Mouse (Mus musculus): Measurements from ENCODE around the gene Mafk. TPM values are rescaled to one million over a fixed set of nuclear protein-coding genes. Genes with fewer than 3 reads are reported as not detected.

Gene Mafk
- total and polyA plus RNA-seq, 3 experiments, result 16.4 to 24.1 (median 23.6) TPM

- TF ChIP-seq ZC3H11A (IDR thresholded peaks at IDR 0.05; ENCODE audit: low read depth, low read length), result no peak
These were observed 47.8 kb downstream of the Mafk start (continued) for GRCm38 (mm10) chr5:139839142-139839541.

DNA sequence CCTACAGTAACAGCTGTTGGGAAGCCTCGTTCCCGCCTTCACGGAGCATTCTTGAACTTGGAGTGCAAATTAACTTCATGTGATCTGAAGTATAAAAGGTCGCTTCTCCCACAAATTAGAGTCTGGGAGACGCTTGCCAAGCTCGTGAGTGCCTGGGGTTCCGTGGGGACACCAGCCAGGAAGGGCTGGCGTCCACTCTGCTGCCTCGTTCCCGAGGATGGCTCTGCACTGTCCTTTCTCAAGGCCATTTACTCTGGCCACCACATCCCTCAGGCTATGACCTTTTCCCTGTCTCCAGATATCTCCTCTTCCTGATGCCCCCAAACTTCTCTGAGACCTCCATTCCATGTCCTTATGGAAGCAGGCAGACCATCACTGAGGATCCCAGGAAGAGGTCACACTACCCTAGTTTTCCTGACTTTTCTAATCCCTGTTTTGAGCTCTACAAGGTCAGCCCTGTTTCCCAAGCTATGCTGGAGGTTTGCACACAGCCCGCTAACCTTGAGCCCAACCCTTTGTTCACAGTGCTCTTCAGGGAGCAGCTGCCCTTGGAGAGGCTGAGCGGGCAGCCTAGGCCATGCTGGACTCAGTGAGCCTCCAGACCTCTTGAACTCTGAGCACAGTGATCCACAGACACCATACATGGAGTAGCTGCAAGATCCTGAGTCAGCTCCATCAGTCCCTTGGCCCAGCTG is 58.5 kb downstream of the Mafk start:
- TF ChIP-seq MAFK (IDR thresholded peaks at IDR 0.05; ENCODE audit: insufficient replicate concordance, low read length) (no peak), CHD2 (IDR thresholded peaks at IDR 0.05; ENCODE audit: low read length) (no peak), RAD21 (IDR thresholded peaks at IDR 0.05; ENCODE audit: low read depth, low read length) (no peak), JUND (conservative IDR thresholded peaks at IDR 0.05; ENCODE audit: low read depth, low read length) (no peak), NELFE (IDR thresholded peaks at IDR 0.05; ENCODE audit: low read depth, low read length) (no peak), UBTF (IDR thresholded peaks at IDR 0.05; ENCODE audit: low read depth, low read length) (no peak), E2F4 (IDR thresholded peaks at IDR 0.05; ENCODE audit: insufficient replicate concordance, low read depth, low read length) (no peak), MAX (IDR thresholded peaks at IDR 0.05; ENCODE audit: low read length) (no peak), SIN3A (IDR thresholded peaks at IDR 0.05; ENCODE audit: low read length) (no peak), TCF12 (IDR thresholded peaks at IDR 0.05; ENCODE audit: low read depth, low read length) (no peak)
- Histone ChIP-seq H3K4me3 (replicated peaks in 1 of 3; ENCODE audit: low read depth in 2 of 3, low read length in 2 of 3, poor library complexity in 1 of 3) (no peak overlapping the region), H3K9me3 (replicated peaks; ENCODE audit: low read length) (peaks cover 5% of the 10 kb centered on the region), H3K36me3 (replicated peaks in 1 of 2; ENCODE audit: control insufficient read depth in 1 of 2, insufficient read depth in 1 of 2, low read length in 1 of 2) (no peaks in the 10 kb centered on the region), H3K27ac (ENCODE audit: insufficient read depth, low read depth) (no peak overlapping the region), H3K4me2 (ENCODE audit: insufficient read depth, low read depth, poor library complexity, severe bottlenecking) (no peak overlapping the region), H3K4me1 (ENCODE audit: control insufficient read depth in 1 of 2, insufficient read depth in 2 of 2) (peaks cover 0 to 5% of the 10 kb centered on the region in 2 experiments; a peak in 2 of 4 replicates), H3K9ac (ENCODE audit: insufficient read depth, low read depth) (no peak overlapping the region), H3K79me2 (replicated peaks; ENCODE audit: control insufficient read depth, extremely low read depth, insufficient read depth, poor library complexity, severe bottlenecking) (no peaks in the 10 kb centered on the region), H3K27me3 (replicated peaks) (peaks cover 65% of the 10 kb centered on the region)
- in situ Hi-C loops (cut with MboI; ENCODE audit: low pct_ligation_motif_present, low pct_unique_long_range_greater_than_20kb, low sequenced_read_pairs), result loop anchor here (10.0 to 25.0 kb wide), 2 partner anchors 185 to 438 kb away; no protein-coding TSS in a partner anchor
- no peak for DNase-seq (ENCODE audit: extremely low read depth)
- dilution Hi-C loops (cut with MboI; ENCODE audit: extremely low pct_ligation_motif_present, extremely low pct_unique_long_range_greater_than_20kb, low sequenced_read_pairs), result no loop called here

Other genes starting within 250 kb of the Mafk start
- gene Uncx, start 248.0 kb upstream of the Mafk start, total RNA-seq (2012; rRNA removed), result not detected in 2 replicates
- not detected in 2 replicates for gene Uncx, start 248.0 kb upstream of the Mafk start, total RNA-seq (2014; rRNA removed)
- not detected in 2 replicates for gene Uncx, start 248.0 kb upstream of the Mafk start, polyA plus RNA-seq (2012; ENCODE audit: insufficient read length, low read depth)
- gene Micall2, start 55.2 kb upstream of the Mafk start, total RNA-seq (2012; rRNA removed), result 1.7 and 2.1 TPM in 2 replicates
- 1.2 and 1.3 TPM in 2 replicates for gene Micall2, start 55.2 kb upstream of the Mafk start, total RNA-seq (2014; rRNA removed)
- 1.7 and 3.0 TPM in 2 replicates for gene Micall2, start 55.2 kb upstream of the Mafk start, polyA plus RNA-seq (2012; ENCODE audit: insufficient read length, low read depth)
- 88.2 and 94.0 TPM in 2 replicates for gene Ints1, start 15.8 kb upstream of the Mafk start, total RNA-seq (2012; rRNA removed)
- 19.8 and 23.2 TPM in 2 replicates for gene Ints1, start 15.8 kb upstream of the Mafk start, total RNA-seq (2014; rRNA removed)
- 47.4 and 72.1 TPM in 2 replicates for gene Ints1, start 15.8 kb upstream of the Mafk start, polyA plus RNA-seq (2012; ENCODE audit: insufficient read length, low read depth)
- gene Tmem184a, start 28.4 kb downstream of the Mafk start, total RNA-seq (2012; rRNA removed), result 0.08 TPM in 1 of 2 replicates, not detected in the other
- gene Tmem184a, start 28.4 kb downstream of the Mafk start, total RNA-seq (2014; rRNA removed), result 0.08 and 0.20 TPM in 2 replicates
- 0.16 TPM in 2 replicates for gene Tmem184a, start 28.4 kb downstream of the Mafk start, polyA plus RNA-seq (2012; ENCODE audit: insufficient read length, low read depth)
- not detected in 2 replicates for gene Gm26938, start 34.9 kb downstream of the Mafk start, total RNA-seq (2012; rRNA removed)
- gene Gm26938, start 34.9 kb downstream of the Mafk start, total RNA-seq (2014; rRNA removed), result not detected in 2 replicates
- gene Gm26938, start 34.9 kb downstream of the Mafk start, polyA plus RNA-seq (2012; ENCODE audit: insufficient read length, low read depth), result not detected in 2 replicates
- 43.5 and 60.1 TPM in 2 replicates for gene Psmg3, start 35.4 kb downstream of the Mafk start, total RNA-seq (2012; rRNA removed)
- gene Psmg3, start 35.4 kb downstream of the Mafk start, total RNA-seq (2014; rRNA removed), result 92.5 and 101 TPM in 2 replicates
- gene Psmg3, start 35.4 kb downstream of the Mafk start, polyA plus RNA-seq (2012; ENCODE audit: insufficient read length, low read depth), result 57.3 and 61.3 TPM in 2 replicates
- gene Elfn1, start 116.4 kb downstream of the Mafk start, total RNA-seq (2012; rRNA removed), result 0.04 TPM in 1 of 2 replicates, not detected in the other
- not detected in 2 replicates for gene Elfn1, start 116.4 kb downstream of the Mafk start, total RNA-seq (2014; rRNA removed)
- 0.06 TPM in 1 of 2 replicates, not detected in the other for gene Elfn1, start 116.4 kb downstream of the Mafk start, polyA plus RNA-seq (2012; ENCODE audit: insufficient read length, low read depth)